Mouse (Mus musculus) midbrain, embryonic 14.5 days (tissue): ENCODE measurements around the gene Mif4gd. TPM values are rescaled to one million over a fixed set of nuclear protein-coding genes. Genes with fewer than 3 reads are reported as not detected.
A peak's percentile ranks its signal among the peaks of the same experiment; 100 is the strongest.

Experiments used
- ATAC-seq: fragments of 200-750 bp; cut with Nextera tagmentation; 2 replicates; pipeline ENCODE4 v1.8.0; 2017; ENCODE audit warnings: moderate number of reproducible peaks, moderate library complexity; ENCODE audit not compliant: low FRiP score, low TSS enrichment
- DNase-seq: peaks from one replicate; pipeline ENCODE4 v3.0.0-alpha.2; 2015
- H3K27ac ChIP-seq: fragments of 300-500 bp; sonication (generic); replicated peaks from 2 replicates; pipeline ENCODE4 v1.5.1; 2014; ENCODE audit warnings: mild to moderate bottlenecking, low read depth, low read length, moderate library complexity
- H3K27me3 ChIP-seq: fragments of 300-500 bp; sonication (generic); 2 replicates; pipeline ENCODE4 v1.6.1; 2014; ENCODE audit warnings: low read length, control low read depth, mixed read lengths; ENCODE audit not compliant: control insufficient read depth, insufficient read depth
- H3K36me3 ChIP-seq: fragments of 300-500 bp; sonication (generic); 2 replicates; pipeline ENCODE4 v1.6.1; 2014; ENCODE audit warnings: low read length, control low read depth; ENCODE audit not compliant: control insufficient read depth, insufficient read depth
- H3K4me1 ChIP-seq: fragments of 300-500 bp; sonication (generic); 2 replicates; pipeline ENCODE4 v1.6.1; 2014; ENCODE audit warnings: mild to moderate bottlenecking, antibody characterized with exemption, low read length, control low read depth; ENCODE audit not compliant: control insufficient read depth, insufficient read depth
- H3K4me2 ChIP-seq: fragments of 300-500 bp; sonication (generic); 2 replicates; pipeline ENCODE4 v1.6.1; 2014; ENCODE audit warnings: mild to moderate bottlenecking, low read length, moderate library complexity
- H3K4me3 ChIP-seq: fragments of 300-500 bp; sonication (generic); replicated peaks from 2 replicates; pipeline ENCODE4 v1.5.1; 2014; ENCODE audit warnings: low read depth, low read length
- H3K9ac ChIP-seq: fragments of 300-500 bp; sonication (generic); replicated peaks from 2 replicates; pipeline ENCODE4 v1.6.1; 2014; ENCODE audit warnings: mild to moderate bottlenecking, low read length, moderate library complexity
- H3K9me3 ChIP-seq: fragments of 300-500 bp; sonication (generic); 2 replicates; pipeline ENCODE4 v1.6.1; 2016; ENCODE audit warnings: low read length, control low read depth, mixed read lengths; ENCODE audit not compliant: control insufficient read depth
- WGBS: fragments of 180-500 bp; shearing (Covaris S2); extraction: QIAGEN DNeasy Blood & Tissue Kit; methylation state at CpG from one replicate; pipeline ENCODE4 v1.1.7; 2014; 5-methylcytosine and 5-hydroxymethylcytosine counted together
- polyA plus RNA-seq: library from polyadenylated mRNA; unstranded; fragments of >200 nt; fragmentation: Nextera tagmentation; extraction: Ambion mirVana; gene quantifications from 2 replicates; pipeline ENCODE4 v1.2.1, GENCODE M21; 2014

The Mif4gd gene
- polyA plus RNA-seq, 1 experiment from 2014 or later, result 11.4 TPM

DNA sequence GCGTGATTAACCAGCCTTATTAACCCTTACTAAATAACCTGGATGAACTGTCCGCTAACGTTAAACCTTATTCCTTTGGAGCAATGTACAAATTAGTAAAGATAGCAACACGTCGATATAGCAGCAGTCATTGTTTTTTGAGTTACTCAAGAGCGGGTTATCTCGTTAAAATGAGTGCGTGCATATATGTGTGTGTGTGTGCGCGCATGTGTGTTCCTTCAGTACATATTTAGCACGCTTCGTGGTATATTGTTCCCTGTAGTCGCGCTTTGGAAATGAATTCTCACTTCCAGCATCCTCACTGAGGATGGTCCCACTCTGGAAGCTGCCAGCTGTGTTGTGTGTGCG lies 9.7 kb downstream of the Mif4gd start:
- DNase-seq (no peak), ATAC-seq (no peak)
- 7% methylated on average over 15 of the region's 15 CpGs for WGBS
- Histone ChIP-seq H3K27me3 (no peaks in the 10 kb centered on the region), H3K36me3 (peaks cover 32% of the 10 kb centered on the region), H3K4me3 (peak overlapping the region; percentile 99), H3K4me1 (peaks cover 18% of the 10 kb centered on the region), H3K9me3 (no peaks in the 10 kb centered on the region), H3K27ac (peak overlapping the region; percentile 95), H3K4me2 (peak overlapping the region; percentile 94), H3K9ac (peak overlapping the region; percentile 92)

- Histone ChIP-seq H3K9me3 (no peaks in the 10 kb centered on the region), H3K9ac (no peak overlapping the region), H3K36me3 (peaks cover 26% of the 10 kb centered on the region), H3K27ac (no peak overlapping the region), H3K4me3 (no peak overlapping the region), H3K4me1 (peaks cover 18% of the 10 kb centered on the region), H3K27me3 (no peaks in the 10 kb centered on the region), H3K4me2 (no peak overlapping the region)
- DNase-seq (no peak), ATAC-seq (no peak)
- WGBS, result 94% methylated on average over 4 of the region's 4 CpGs
These were observed 11.6 kb downstream of the Mif4gd start for GRCm38 (mm10) chr11:115601174-115601573.

DNA sequence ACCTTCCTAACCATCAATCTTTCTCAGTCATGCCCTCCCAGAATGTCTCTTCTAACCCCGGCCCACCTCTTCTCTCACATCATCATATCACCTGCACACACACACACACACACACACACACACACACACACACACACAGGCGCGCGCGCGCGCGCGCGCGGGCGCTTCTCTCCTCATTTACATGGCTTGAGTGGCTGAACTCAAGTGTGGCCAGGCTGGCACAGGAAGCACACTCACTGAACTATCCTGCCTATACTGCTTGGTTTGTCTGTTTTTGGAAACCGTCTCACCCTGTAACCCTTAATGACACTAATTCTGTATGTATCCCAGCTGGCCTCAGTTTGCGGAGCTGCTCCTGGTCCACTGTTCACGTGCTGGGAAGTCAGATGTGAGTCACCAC lies 12.0 kb downstream of the Mif4gd start:
- peaks cover 26% of the 10 kb centered on the region for H3K36me3 ChIP-seq
- DNase-seq (no peak), ATAC-seq (no peak)
- H3K4me2 ChIP-seq, result no peak overlapping the region
- H3K9ac ChIP-seq, result no peak overlapping the region
- no peaks in the 10 kb centered on the region for H3K9me3 ChIP-seq
- no peak overlapping the region for H3K4me3 ChIP-seq
- H3K27ac ChIP-seq, result no peak overlapping the region
- no peaks in the 10 kb centered on the region for H3K27me3 ChIP-seq
- peaks cover 18% of the 10 kb centered on the region for H3K4me1 ChIP-seq
- 99% methylated on average over 15 of the region's 15 CpGs for WGBS

GRCm38 (mm10) chr11:115599722-115600121 lies 13.0 kb downstream of the Mif4gd start:
- Histone ChIP-seq H3K4me2 (no peak overlapping the region), H3K4me1 (peaks cover 16% of the 10 kb centered on the region), H3K27me3 (no peaks in the 10 kb centered on the region), H3K4me3 (no peak overlapping the region), H3K9me3 (no peaks in the 10 kb centered on the region), H3K27ac (no peak overlapping the region), H3K9ac (no peak overlapping the region), H3K36me3 (peaks cover 31% of the 10 kb centered on the region)
- DNase-seq, result no peak
- WGBS, result 95% methylated on average over 7 of the region's 7 CpGs
- no peak for ATAC-seq

GRCm38 (mm10) chr11:115598309-115598708 lies 14.5 kb downstream of the Mif4gd start:
- no peak overlapping the region for H3K27ac ChIP-seq
- peaks cover 13% of the 10 kb centered on the region for H3K4me1 ChIP-seq
- 92% methylated on average over 4 of the region's 4 CpGs for whole genome bisulfite sequencing
- H3K9me3 ChIP-seq, result no peaks in the 10 kb centered on the region
- ATAC-seq (no peak), DNase-seq (no peak)
- H3K4me2 ChIP-seq, result no peak overlapping the region
- H3K27me3 ChIP-seq, result no peaks in the 10 kb centered on the region
- H3K36me3 ChIP-seq, result peaks cover 44% of the 10 kb centered on the region
- no peak overlapping the region for H3K9ac ChIP-seq
- H3K4me3 ChIP-seq, result no peak overlapping the region

DNA sequence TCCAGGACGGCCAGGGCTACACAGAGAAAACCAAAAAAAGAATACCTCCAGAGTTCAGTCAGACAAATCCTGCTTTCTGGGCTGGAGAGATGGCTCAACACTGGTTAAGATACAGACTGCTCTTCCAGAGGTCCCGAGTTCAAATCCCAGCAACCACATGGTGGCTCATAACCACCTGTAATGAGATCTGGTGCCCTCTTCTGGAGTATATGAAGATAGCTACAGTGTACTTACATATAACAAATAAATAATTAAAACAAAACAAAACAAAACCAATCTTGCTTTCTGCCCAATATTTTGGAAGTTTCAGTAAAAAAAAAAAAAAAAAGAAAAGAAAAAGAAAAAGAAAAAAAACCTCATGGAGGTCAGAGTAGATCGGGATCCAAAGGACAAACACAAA lies 17.6 kb downstream of the Mif4gd start:
- H3K4me3 ChIP-seq, result no peak overlapping the region
- 99% methylated on average over 3 of the region's 3 CpGs for WGBS

DNA sequence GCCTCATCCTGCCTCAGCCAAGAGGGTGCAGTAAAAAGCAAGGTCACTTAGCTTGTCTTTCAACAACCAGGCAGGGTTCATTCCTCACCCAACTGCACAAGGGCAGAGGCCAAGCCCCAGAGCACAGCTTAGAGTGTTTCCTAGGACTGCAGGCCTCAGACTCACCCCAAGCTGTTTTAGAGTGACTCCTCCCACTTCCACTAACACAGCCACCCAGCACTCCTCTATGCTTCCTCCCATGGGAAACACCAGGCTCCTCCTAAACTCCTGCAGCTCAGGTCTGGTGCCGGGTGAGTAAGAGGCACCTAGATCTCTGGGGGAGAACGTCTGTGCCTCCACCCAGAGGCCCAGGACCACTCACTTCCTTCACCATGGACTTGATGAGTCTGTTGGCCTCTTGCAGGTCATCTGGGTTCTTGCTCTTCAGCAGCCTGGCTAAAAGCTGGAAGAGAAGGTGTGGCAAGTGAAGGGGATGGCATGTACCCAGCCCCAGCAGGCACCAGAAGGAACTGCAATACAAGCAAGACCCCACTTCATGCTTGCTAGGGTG lies 22.2 kb downstream of the Mif4gd start:
- Histone ChIP-seq H3K4me2 (no peak overlapping the region), H3K9me3 (no peaks in the 10 kb centered on the region), H3K27ac (no peak overlapping the region), H3K36me3 (peaks cover 92% of the 10 kb centered on the region), H3K4me3 (no peak overlapping the region), H3K9ac (no peak overlapping the region), H3K4me1 (no peaks in the 10 kb centered on the region), H3K27me3 (no peaks in the 10 kb centered on the region)
- DNase-seq, result no peak
- no peak for ATAC-seq
- 90% methylated on average over 2 of the region's 2 CpGs for WGBS

More for the DNA sequence above, 17.6 kb downstream of the Mif4gd start:
- ATAC-seq, result no peak
- Histone ChIP-seq H3K27ac (no peak overlapping the region), H3K9ac (no peak overlapping the region), H3K4me2 (no peak overlapping the region), H3K36me3 (peaks cover 74% of the 10 kb centered on the region), H3K9me3 (no peaks in the 10 kb centered on the region), H3K27me3 (no peaks in the 10 kb centered on the region), H3K4me1 (no peaks in the 10 kb centered on the region)
- no peak for DNase-seq

DNA sequence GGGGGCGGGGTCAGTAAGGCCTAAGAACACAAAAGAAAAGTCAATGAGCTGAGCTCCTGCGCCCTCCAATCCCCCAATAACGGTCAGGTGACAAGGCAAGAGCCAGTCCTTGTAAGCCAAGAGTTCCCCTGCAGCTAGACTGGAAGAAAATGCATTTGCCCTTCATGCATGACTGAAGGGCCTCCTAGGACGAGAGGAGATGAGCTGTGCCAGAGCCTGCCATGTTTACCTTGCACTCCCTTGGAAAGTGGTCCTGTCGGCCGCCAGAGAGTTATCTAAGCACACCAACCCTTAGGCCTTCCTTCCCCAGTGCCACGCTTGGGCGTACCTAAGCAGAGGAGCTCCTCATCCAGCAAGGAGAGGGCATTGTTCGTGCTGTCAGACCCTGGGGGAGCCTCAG lies 24.8 kb downstream of the Mif4gd start:
- Histone ChIP-seq H3K27ac (no peak overlapping the region), H3K9me3 (no peaks in the 10 kb centered on the region), H3K4me3 (no peak overlapping the region), H3K27me3 (no peaks in the 10 kb centered on the region), H3K4me2 (no peak overlapping the region), H3K4me1 (no peaks in the 10 kb centered on the region), H3K9ac (no peak overlapping the region), H3K36me3 (peaks cover 96% of the 10 kb centered on the region)
- DNase-seq (no peak), ATAC-seq (no peak)
- 82% methylated on average over 9 of the region's 9 CpGs for WGBS

- Histone ChIP-seq H3K4me1 (no peaks in the 10 kb centered on the region), H3K27ac (no peak overlapping the region), H3K27me3 (no peaks in the 10 kb centered on the region), H3K36me3 (peaks cover 95% of the 10 kb centered on the region), H3K4me2 (no peak overlapping the region), H3K4me3 (no peak overlapping the region), H3K9ac (no peak overlapping the region), H3K9me3 (no peaks in the 10 kb centered on the region)
- DNase-seq (no peak), ATAC-seq (no peak)
- WGBS, result 90% methylated on average over 9 of the region's 9 CpGs
These were observed 26.4 kb downstream of the Mif4gd start for GRCm38 (mm10) chr11:115586403-115586802.
